Mouse (Mus musculus) olfactory bulb, adult 2 months (tissue): ENCODE results near the gene Zwilch.

Experiments
- CTCF ChIP-seq: fragments of 200-500 bp; IDR thresholded peaks from 2 replicates; pipeline ENCODE4 v1.5.1; 2012; ENCODE audit warnings: low read depth, mild to moderate bottlenecking, low read length, moderate library complexity; ENCODE audit not compliant: insufficient read depth
- POLR2A ChIP-seq: fragments of 200-500 bp; IDR thresholded peaks from 2 replicates; pipeline ENCODE4 v1.6.1; 2012; ENCODE audit warnings: mild to moderate bottlenecking, low read depth, low read length, moderate library complexity; ENCODE audit not compliant: insufficient read depth

DNA sequence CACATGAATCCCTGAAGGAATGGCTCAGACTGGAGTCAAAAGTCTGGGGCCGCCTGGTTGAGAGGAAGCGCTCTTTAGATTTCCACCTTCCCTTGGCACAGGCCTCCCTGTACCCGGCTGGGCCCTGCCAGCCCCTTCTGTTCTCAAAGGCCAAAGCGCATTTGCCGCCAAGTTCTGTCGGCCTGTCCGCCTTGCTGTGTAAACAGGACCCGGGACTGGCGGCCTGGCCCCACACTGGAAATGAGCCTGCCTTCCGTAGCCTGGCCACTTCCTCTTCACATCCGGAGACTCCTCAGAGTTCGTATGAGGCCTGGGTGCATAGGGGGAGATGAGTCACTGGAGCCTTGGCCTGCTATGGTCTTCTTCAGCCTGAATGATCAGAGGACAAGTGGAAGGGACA, 83.9 kb downstream of the Zwilch start:
- no peak for TF ChIP-seq CTCF
- no peak for TF ChIP-seq POLR2A
